Mouse (Mus musculus) splenic B cell, adult 2 months (primary cell): ENCODE results near the gene Phkb.
"Not testable (repeated sequence)": the region's sequence is repeated elsewhere in the genome, so short reads cannot be mapped to it uniquely, and the experiment has no call there.

Experiments
- DNase-seq: peaks from one replicate; pipeline ENCODE4 v3.0.0-alpha.2; 2011; ENCODE audit warnings: low read depth, low spot score
- H3K27me3 ChIP-seq: 2 replicates; pipeline ENCODE4 v1.6.1; 2012; ENCODE audit warnings: mild to moderate bottlenecking, low read length, moderate library complexity, mixed read lengths; ENCODE audit not compliant: control insufficient read depth, poor library complexity, insufficient read depth, severe bottlenecking
- H3K36me3 ChIP-seq: 2 replicates; pipeline ENCODE4 v1.6.1; 2012; ENCODE audit warnings: mild to moderate bottlenecking, low read length, moderate library complexity, mixed read lengths; ENCODE audit not compliant: control insufficient read depth, poor library complexity, insufficient read depth, severe bottlenecking

The Phkb gene

GRCm38 (mm10) chr8:85840657-85841488, at the start of gene Phkb, which contains the start of gene Itfg1:
Gene Phkb (plus strand): TSS chr8:85840959.
Gene Itfg1 (minus strand): TSS chr8:85840921.
- H3K27me3 ChIP-seq = no peaks in the 10 kb centered on the region
- peak; percentile 87 for DNase-seq
- no peaks in the 10 kb centered on the region for H3K36me3 ChIP-seq

GRCm38 (mm10) chr8:85796392-85796791, 44.4 kb upstream of the Phkb start:
- not testable (repeated sequence) for H3K36me3 ChIP-seq, DNase-seq, H3K27me3 ChIP-seq

GRCm38 (mm10) chr8:85800164-85800563, 40.6 kb upstream of the Phkb start:
- Histone ChIP-seq H3K36me3 (no peaks in the 10 kb centered on the region), H3K27me3 (no peaks in the 10 kb centered on the region)
- DNase-seq = peak; percentile 10

GRCm38 (mm10) chr8:85801408-85801807, 39.4 kb upstream of the Phkb start:
- no peak for DNase-seq
- Histone ChIP-seq H3K27me3 (no peaks in the 10 kb centered on the region), H3K36me3 (no peaks in the 10 kb centered on the region)

- DNase-seq = no peak
- Histone ChIP-seq H3K36me3 (peaks cover 4% of the 10 kb centered on the region; the same call in 1 of the 2 replicates), H3K27me3 (no peaks in the 10 kb centered on the region)
Observed at GRCm38 (mm10) chr8:85813621-85814020, 27.1 kb upstream of the Phkb start.

- Histone ChIP-seq H3K27me3 (no peaks in the 10 kb centered on the region), H3K36me3 (no peaks in the 10 kb centered on the region)
- peak; percentile 3 for DNase-seq
Observed at GRCm38 (mm10) chr8:85839916-85840656, 673 bp upstream of the Phkb start.

- H3K36me3 ChIP-seq = no peaks in the 10 kb centered on the region
- H3K27me3 ChIP-seq = no peaks in the 10 kb centered on the region
- DNase-seq = peak; percentile 36
Observed at GRCm38 (mm10) chr8:85841489-85841795, 683 bp downstream of the Phkb start.

GRCm38 (mm10) chr8:85845887-85846286, 5.1 kb downstream of the Phkb start:
- DNase-seq = no peak
- Histone ChIP-seq H3K36me3 (no peaks in the 10 kb centered on the region; the same call in 1 of the 2 replicates), H3K27me3 (no peaks in the 10 kb centered on the region)

GRCm38 (mm10) chr8:85854220-85855123, 13.7 kb downstream of the Phkb start:
- Histone ChIP-seq H3K36me3 (no peaks in the 10 kb centered on the region), H3K27me3 (no peaks in the 10 kb centered on the region)
- DNase-seq = peak; percentile 3

GRCm38 (mm10) chr8:85857227-85857896, 16.6 kb downstream of the Phkb start:
- DNase-seq, H3K36me3 ChIP-seq, H3K27me3 ChIP-seq: not testable (repeated sequence)

GRCm38 (mm10) chr8:85860612-85861011, 19.9 kb downstream of the Phkb start:
- no peaks in the 10 kb centered on the region for H3K36me3 ChIP-seq
- no peak for DNase-seq
- no peaks in the 10 kb centered on the region for H3K27me3 ChIP-seq

GRCm38 (mm10) chr8:85862381-85862780, 21.6 kb downstream of the Phkb start:
- DNase-seq = no peak
- H3K36me3 ChIP-seq = no peaks in the 10 kb centered on the region

GRCm38 (mm10) chr8:85871660-85872059, 30.9 kb downstream of the Phkb start:
- no peak for DNase-seq
- no peaks in the 10 kb centered on the region for H3K27me3 ChIP-seq
- no peaks in the 10 kb centered on the region for H3K36me3 ChIP-seq

More at GRCm38 (mm10) chr8:85862381-85862780, 21.6 kb downstream of the Phkb start:
- no peaks in the 10 kb centered on the region for H3K27me3 ChIP-seq

GRCm38 (mm10) chr8:85877976-85878375, 37.2 kb downstream of the Phkb start:
- no peaks in the 10 kb centered on the region for H3K27me3 ChIP-seq
- no peak for DNase-seq
- H3K36me3 ChIP-seq = peaks cover 6% of the 10 kb centered on the region; the same call in 1 of the 2 replicates
